Mouse (Mus musculus) lung, postnatal 14 days (tissue): ENCODE measurements at regions not wholly inside any gene's neighbourhood (a gene's known extent, or its start where the extent isn't known, plus 50 kb on each side); places are given as distances from the start of the nearest gene placed in this dataset.

ENCODE experiments used
- DNase-seq: peaks from one replicate; pipeline ENCODE4 v3.0.0; 2021

GRCm38 (mm10) chr4:105467811-105468210 is 310.7 kb downstream of the Plpp3 start:
- no peak for DNase-seq

GRCm38 (mm10) chr4:105469300-105469821 is 312.2 kb downstream of the Plpp3 start:
- no peak for DNase-seq

GRCm38 (mm10) chr4:105474765-105475560 is 314.7 kb upstream of the Gm12728 start:
- no peak for DNase-seq

GRCm38 (mm10) chr4:105476332-105476731 is 313.3 kb upstream of the Gm12728 start:
- no peak for DNase-seq

GRCm38 (mm10) chr4:105486376-105486775 is 303.3 kb upstream of the Gm12728 start:
- no peak for DNase-seq

GRCm38 (mm10) chr4:105496176-105496575 is 293.5 kb upstream of the Gm12728 start:
- DNase-seq: no peak

- no peak for DNase-seq
These were observed 283.5 kb upstream of the Gm12728 start for GRCm38 (mm10) chr4:105506190-105506589.

- DNase-seq: no peak
These were observed 282.4 kb upstream of the Gm12728 start for GRCm38 (mm10) chr4:105507221-105507620.

GRCm38 (mm10) chr4:105509091-105509490 is 280.6 kb upstream of the Gm12728 start:
- DNase-seq: no peak

GRCm38 (mm10) chr4:105510406-105510805 is 279.3 kb upstream of the Gm12728 start:
- no peak for DNase-seq

- no peak for DNase-seq
These were observed 264.5 kb upstream of the Gm12728 start for GRCm38 (mm10) chr4:105525135-105525534.

GRCm38 (mm10) chr4:105526755-105527154 is 262.9 kb upstream of the Gm12728 start:
- no peak for DNase-seq

- DNase-seq: no peak
These were observed 262.4 kb upstream of the Gm12728 start for GRCm38 (mm10) chr4:105527316-105527715.

- DNase-seq: no peak
These were observed 257.8 kb upstream of the Gm12728 start for GRCm38 (mm10) chr4:105531651-105532425.

GRCm38 (mm10) chr4:105535451-105535850 is 254.2 kb upstream of the Gm12728 start:
- DNase-seq: no peak

GRCm38 (mm10) chr4:105545486-105545885 is 244.2 kb upstream of the Gm12728 start:
- DNase-seq: no peak

- no peak for DNase-seq
These were observed 239.8 kb upstream of the Gm12728 start for GRCm38 (mm10) chr4:105549744-105550440.

GRCm38 (mm10) chr4:105551966-105552685 is 237.5 kb upstream of the Gm12728 start:
- no peak for DNase-seq

- no peak for DNase-seq
These were observed 234.7 kb upstream of the Gm12728 start for GRCm38 (mm10) chr4:105554994-105555393.

- DNase-seq: no peak
These were observed 233.7 kb upstream of the Gm12728 start for GRCm38 (mm10) chr4:105555941-105556340.

- DNase-seq: no peak
These were observed 232.3 kb upstream of the Gm12728 start for GRCm38 (mm10) chr4:105557396-105557795.

- DNase-seq: no peak
These were observed 229.6 kb upstream of the Gm12728 start for GRCm38 (mm10) chr4:105560055-105560454.

- no peak for DNase-seq
These were observed 228.9 kb upstream of the Gm12728 start for GRCm38 (mm10) chr4:105560781-105561180.
